Mouse (Mus musculus) adrenal gland, postnatal 36 days (tissue): ENCODE measurements around the gene Camp. TPM values are rescaled to one million over a fixed set of nuclear protein-coding genes. Genes with fewer than 3 reads are reported as not detected.

Experiments used
- DNase-seq, 2 experiments: peaks; one replicate each; pipeline ENCODE4 v3.0.0; 2021; ENCODE audit warnings: mixed read lengths in 1 of 2
- microRNA-seq: library from miRNA; unstranded; fragments of <30 nt; microRNA quantifications from one replicate; pipeline ENCODE4 v1.2.0, GENCODE M21; 2021
- total RNA-seq, 2 experiments: library from RNA; stranded (reverse); gene quantifications; 2 replicates each; pipeline ENCODE4 v1.2.3; 2021

Gene Camp
- total RNA-seq, 2 experiments from 2014 or later: 0.56 TPM; not detected in 1

DNA sequence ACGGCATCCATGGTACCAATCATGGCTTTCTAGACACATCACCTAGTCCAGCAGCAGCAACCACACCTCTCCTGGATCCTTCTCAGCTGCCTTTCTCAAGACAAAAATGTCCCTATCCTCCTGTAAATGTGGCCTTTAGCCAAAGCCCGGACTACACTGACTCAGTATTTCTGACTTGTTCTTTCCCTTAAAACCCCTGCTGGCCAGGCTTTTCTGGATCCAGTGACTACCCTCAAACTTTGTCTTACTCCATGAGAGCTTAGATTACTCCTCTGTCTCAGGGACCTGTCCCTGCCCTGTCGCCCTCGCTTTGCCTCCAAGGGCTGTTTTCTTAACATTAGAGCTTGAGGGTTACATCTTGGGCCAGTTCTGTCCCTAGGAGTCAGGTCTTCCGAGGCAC is 682 bp upstream of the Camp start:
- no peak for DNase-seq

DNA sequence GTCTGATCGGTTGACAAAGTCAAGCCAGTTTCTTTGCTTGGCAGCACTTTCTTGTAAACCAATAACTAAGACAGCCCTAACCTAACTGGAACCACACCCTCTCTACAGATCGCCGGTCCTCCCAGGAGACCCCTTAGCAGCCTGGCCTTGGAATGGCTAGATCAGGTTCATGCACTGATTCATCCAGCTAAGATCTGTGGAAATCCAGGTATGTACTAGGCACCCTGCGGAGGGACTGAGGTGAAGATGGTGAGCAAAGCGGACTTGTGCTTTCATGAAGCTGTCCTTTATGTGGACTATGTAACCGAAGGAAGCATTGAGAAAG is 16.4 kb downstream of the Camp start:
- no peak for DNase-seq

DNA sequence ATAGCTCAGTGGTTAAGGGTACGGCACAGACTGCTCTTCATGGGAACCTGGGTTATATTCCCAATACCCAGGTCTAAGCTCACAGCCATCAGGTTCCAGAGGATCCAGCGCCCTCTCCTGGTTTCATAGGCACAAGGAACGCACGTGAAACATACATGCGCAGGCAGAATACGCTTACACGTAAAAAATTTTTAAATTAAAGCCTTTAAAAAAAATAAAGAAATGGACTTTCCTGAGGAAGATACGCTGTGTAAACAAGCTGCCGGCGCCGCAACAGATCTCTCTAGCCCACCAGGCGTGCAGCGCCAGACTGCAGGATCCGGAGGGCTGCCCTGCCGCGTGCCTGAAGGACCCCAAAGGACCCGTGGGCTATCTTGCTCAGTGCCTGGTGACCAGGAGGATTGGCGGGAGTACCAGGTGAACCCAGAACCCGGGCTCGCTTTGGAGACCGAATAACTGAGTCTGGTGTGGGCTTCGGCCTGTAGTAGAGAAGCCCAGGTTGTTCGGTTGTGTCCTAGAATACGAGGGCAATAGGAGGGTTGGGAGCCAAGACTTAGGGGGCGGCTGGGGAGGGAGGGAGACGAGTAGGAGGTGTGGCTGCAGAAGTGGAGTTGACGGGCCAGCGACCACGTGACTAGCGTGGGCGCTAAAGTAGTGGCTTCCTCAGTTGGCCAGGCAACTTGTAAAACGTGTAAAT is 16.9 kb downstream of the Camp start, which contains the start of gene Nme6:
Nme6 (plus strand) TSS at position 359 of the 697 bp plus-strand sequence.
- DNase-seq: peak; percentile 87 to 92

DNA sequence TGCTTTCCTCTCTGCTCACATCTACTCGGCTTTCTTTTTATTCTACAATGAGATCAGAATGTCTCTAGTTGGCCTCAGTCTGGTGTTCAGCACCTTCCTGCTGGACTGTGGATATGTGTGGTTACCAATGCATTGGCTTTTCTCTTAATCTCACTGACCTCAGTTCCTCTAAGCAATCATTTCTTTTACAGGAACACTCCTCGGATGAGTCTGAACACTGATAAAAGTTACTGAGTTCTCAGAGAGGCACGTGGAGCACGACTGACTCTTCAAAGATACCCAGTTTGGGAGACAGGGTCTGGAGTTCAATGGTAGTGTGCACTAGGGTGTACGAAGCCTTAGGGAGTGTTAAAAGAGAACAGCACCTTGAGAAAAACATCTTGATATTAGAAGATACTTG is 23.2 kb downstream of the Camp start:
- no peak for DNase-seq

DNA sequence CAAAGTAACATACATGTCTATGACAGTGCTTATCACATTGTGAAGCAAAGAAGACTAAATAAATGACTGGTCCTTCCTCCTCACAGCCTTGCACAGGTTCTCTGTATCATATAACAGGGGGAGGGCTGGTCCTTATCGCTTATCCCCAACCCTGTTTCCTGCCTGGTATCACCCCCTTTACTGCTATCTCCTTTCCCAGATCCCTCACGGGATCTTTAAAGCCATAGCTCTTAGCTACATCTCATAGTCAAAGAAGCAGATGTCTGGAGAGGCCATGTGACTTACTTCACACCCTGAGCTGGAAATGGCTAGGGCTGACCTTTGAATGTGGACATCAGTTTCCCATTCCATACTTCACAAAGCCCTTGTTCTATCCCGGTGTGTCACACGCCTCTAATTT is 23.7 kb downstream of the Camp start:
- no peak for DNase-seq

DNA sequence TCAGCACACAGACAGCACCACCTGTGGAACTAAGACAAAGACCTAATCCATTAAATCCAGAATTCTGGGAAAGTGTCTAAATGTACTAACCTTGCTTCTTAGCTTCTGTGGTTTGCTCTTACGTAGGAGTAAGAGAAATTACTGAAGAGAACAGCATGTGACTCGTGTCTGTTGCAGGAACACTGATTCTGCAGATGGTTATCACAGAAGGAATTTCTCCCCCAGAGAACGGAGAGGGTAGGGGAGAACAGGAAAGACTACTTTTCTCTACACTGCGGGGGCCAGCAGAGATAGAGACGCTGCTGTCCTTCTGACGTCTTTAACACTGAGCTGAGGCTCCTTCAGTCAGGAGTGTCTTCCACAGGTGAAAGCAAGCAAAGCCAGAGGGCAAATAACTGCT is 33.1 kb downstream of the Camp start:
- DNase-seq: no peak

DNA sequence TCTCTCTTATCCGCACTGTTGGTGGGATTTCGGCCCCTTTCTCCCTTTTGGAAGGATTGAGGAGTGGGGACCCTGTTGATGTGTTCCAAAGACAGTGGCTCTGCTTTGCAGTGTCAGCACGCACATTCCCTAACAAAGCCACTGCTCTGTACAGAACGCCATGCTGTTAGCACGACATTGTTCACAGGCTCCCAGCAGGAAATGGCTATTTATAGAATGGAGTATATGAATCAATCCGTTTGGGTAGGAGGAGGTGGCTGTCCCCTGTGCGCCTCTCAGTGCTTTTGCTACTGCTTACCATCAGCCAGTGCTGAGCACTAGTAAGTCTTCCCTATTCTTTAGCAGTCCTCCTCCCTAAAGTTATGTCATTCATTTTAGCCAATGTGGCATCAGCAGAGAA is 36.0 kb downstream of the Camp start:
- DNase-seq: no peak

DNA sequence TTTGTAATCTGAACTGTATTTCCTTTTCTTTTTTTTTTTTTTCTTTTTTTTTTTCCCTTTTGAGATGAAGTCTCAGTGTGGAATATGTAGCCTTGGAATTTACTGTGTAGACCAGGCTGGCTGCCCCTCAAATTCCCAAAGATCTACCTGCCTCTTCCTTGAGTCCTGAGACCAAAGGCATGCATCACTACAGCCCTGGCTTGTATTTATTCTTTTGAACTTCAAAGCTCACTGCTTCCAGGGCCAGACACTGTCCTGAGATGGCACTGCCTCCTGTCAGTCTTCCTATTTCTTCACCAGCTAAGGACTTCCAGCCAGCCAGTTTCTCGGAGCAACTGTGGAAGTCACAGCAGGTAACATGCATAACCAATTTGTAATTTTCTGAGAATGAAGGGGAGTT is 37.4 kb downstream of the Camp start, which contains the start of gene Spink8:
Spink8 (plus strand) TSS at position 301 of the 400 bp plus-strand sequence.
- DNase-seq: no peak

DNA sequence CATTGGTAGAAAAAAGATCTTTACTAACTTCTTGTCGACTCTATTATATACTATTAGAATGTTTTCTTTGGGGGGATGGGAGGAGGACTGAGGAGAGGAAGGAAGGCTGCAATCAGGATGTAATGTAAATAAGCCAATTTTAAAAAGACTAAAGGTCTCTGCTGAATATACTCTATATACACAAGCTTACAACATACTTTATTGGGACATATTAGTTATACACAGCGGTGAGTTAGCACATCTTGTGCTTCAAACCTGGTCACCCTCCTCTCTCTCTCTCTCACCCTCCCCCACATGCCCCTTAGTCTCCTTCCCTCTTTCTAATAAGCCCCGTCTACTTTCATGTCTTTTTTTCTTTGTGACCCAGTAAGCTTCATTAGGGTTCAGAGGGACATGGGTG is 41.5 kb downstream of the Camp start:
- no peak for DNase-seq

DNA sequence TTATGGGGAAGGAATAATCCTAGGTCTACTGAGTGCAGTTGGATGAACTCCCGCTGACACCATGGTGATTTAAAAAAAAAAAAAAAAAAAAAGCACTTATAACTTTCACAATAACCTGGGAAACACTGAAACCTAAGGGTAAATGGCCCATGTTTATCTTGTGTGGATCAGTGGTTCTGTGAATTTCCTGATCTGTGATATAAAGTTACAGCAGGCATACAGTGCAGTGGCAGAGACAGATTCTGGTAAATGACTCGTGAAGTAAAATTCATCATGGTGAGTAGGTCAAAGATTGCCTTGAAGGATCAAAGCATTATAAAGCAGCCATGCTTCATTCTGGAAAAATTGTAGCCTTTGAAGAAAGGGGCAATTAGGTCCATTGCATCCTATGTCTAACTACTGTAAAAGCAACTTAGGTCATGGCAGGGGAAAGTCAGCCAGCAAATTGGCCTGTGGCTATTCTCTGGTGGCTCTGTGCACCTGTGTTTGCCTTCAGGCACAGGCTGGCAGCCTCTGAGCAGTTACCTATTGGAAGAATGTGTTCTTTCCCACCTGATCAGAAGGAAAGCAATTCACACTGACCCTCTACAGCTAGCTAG is 42.6 kb downstream of the Camp start:
- DNase-seq: peak in 1 of 2 experiments; percentile 4

DNA sequence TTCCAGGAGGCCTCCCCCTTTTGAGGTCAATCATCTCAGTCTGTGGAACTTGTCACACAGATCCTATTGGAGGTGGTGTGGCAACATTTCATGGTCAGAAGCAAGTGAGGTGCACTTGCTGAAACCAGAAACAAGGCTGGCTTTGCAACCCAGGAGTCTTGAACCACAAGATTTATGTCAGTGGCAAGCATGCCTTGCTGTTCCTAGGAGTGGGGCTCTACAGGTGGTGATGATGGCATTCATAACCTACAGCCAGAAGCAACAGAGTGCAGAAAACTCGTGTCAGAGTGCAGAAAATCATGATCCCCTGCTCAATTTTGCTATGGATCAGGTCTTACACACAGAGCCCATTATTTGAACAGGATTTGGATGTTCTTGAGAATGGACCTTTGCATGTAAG is 43.2 kb downstream of the Camp start:
- peak in 1 of 2 experiments; percentile 5 for DNase-seq

DNA sequence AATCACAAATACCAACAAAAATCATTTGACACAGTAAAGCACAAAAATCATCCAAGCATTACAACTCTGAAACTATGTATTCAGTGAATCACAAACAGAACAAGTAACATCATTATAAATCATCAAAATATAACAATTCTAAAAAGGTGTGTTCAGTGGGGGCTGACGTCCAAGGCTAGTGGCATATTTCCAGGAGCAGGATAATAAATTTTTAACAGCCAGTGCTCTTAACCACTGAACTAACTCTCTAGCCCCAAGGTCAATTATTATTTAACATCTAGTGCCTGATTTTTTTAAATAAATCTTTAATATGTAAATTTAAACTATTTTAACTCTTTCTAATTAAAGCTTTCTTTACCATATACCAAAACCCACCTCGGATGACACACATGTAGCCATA is 43.8 kb downstream of the Camp start:
- DNase-seq: peak; percentile 24 to 35

DNA sequence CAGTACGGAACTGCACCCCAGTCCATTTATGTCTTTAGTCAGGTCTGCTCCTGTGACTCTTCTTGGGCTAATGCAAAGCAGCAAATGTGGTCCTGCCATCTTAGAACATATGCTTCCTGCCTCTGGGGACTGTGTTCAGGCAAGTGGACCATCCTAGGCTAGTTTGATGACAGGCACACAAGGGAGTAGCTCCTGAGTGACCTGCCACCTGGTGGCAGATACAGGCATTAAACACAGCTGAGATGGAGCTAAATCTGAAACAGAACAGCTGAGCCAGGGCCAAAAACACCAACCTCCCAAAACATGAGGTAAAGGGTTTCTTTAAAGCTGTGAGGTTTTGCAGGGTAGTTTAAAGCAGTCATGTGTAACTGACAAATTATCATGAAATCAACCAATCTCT is 51.4 kb downstream of the Camp start:
- DNase-seq: peak; percentile 44 to 58

Small RNA genes within 50 kb of the gene (microRNA-seq; reads per million reads assigned to microRNA genes)
- not detected for gene Mir7089

Other genes with a start within 250 kb of the Camp start
- not detected for gene Fbxw24, start 223.6 kb downstream of the Camp start, total RNA-seq
- gene Fbxw25, start 185.0 kb downstream of the Camp start, total RNA-seq: not detected
- not detected for gene Fbxw18, start 146.9 kb downstream of the Camp start, total RNA-seq
- not detected for gene Fbxw26, start 103.5 kb downstream of the Camp start, total RNA-seq
- gene Fbxw27, start 58.9 kb downstream of the Camp start, total RNA-seq: not detected
- 10 to 100 TPM; 13.1 to 21.8 TPM for gene Spink8, start 37.3 kb downstream of the Camp start, total RNA-seq
- gene Nme6, start 16.9 kb downstream of the Camp start, total RNA-seq: 10 to 100 TPM; 19.3 to 21.1 TPM
- 10 to 100 TPM; 10.1 to 17.6 TPM for gene Cdc25a, start 26.0 kb upstream of the Camp start, total RNA-seq
- 10 to 100 TPM; 75.6 to 96.8 TPM for gene Map4, start 81.8 kb upstream of the Camp start, total RNA-seq